Mouse (Mus musculus) megakaryocyte, embryonic 14.5 days (primary cell): ENCODE data around the gene Rab3ip.

Source experiments
- FLI1 ChIP-seq: IDR thresholded peaks from 2 replicates; pipeline ENCODE4 v1.6.1; 2012; ENCODE audit warnings: low read length, inconsistent platforms, mixed read lengths
- GATA1 ChIP-seq: IDR thresholded peaks from 3 replicates; pipeline ENCODE4 v1.6.1; 2012; ENCODE audit warnings: mixed read lengths, low read length, inconsistent platforms, borderline replicate concordance

DNA sequence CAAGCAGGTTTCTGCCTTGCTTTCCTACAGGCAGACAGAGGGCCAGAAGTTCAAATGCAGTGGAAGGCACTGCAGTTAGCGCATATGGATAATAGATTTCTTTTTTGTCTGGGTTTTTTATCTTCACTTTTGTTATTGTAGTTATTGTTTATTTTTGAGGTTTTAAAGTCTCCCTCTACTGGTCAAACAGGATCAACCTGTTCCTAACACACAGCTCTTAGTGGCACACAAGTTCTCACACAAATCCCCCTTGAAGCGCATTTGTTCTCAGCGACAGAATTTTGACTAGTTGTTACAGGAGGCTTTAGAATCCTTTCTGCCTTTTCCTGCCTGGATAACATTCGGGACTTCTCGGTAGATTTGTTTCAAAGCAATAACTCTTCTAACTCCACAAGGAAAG, 67.0 kb downstream of the Rab3ip start:
- TF ChIP-seq GATA1 (no peak), FLI1 (no peak)
